Mouse (Mus musculus) layer of hippocampus, adult 2 months (tissue): ENCODE measurements around the gene Dlx1. TPM values are rescaled to one million over a fixed set of nuclear protein-coding genes. Genes with fewer than 3 reads are reported as not detected.

ENCODE experiments used
- DNase-seq, 2 experiments: peaks; one replicate each; pipeline ENCODE4 v3.0.0; 2022; ENCODE audit warnings: low spot score in 2 of 2
- H3K27ac ChIP-seq: fragments of 200-600 bp; 2 replicates; pipeline ENCODE4 v1.8.1; 2022
- H3K4me3 ChIP-seq: fragments of 200-600 bp; 2 replicates; pipeline ENCODE4 v1.8.1; 2022; ENCODE audit warnings: mild to moderate bottlenecking
- CTCF ChIP-seq: fragments of 200-600 bp; conservative IDR thresholded peaks from 2 replicates; pipeline ENCODE4 v1.8.1; 2022; ENCODE audit warnings: antibody characterized with exemption, mild to moderate bottlenecking, moderate library complexity
- total RNA-seq, 2 experiments: library from RNA; stranded (reverse); gene quantifications; 2 replicates each; pipeline ENCODE4 v1.2.3; 2021

Dlx1 gene
- total RNA-seq, 2 experiments from 2014 or later = 15.4 to 17.5 TPM

DNA sequence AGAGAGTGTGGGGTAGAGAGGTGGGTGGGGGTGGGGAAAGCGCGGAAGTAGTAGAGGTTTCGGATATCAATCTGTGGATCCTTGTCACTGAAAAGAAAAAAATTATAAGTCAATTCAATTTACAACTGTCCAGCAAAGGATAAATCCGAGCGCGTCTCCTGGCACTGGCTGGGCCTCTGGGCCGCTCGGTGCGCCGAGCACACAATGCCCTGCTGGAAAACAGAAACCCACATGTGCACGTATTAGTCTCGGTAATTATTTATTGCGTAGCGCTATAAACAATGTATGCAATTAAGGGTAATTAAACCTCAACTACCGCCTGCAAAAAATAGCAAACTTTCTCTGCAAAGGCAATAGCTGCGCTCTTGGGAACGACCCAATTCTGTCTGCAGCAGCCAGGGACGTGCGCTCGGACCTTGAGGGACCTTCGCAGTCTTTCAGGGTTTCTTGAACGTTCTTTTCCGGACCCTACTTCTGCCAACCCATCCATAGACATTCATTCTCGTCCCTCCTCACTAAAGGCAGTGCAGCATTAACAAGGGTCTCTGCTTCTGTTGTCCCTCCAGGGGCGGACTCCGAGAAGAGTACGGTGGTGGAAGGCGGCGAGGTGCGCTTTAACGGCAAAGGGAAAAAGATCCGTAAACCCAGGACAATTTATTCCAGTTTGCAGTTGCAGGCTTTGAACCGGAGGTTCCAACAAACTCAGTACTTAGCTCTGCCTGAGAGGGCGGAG, 2.6 kb downstream of the Dlx1 start:
- H3K4me3 ChIP-seq = peak overlapping the region; percentile 20; the same call in 1 of the 2 replicates
- DNase-seq = no peak
- TF ChIP-seq CTCF = no peak
- H3K27ac ChIP-seq = no peak overlapping the region

DNA sequence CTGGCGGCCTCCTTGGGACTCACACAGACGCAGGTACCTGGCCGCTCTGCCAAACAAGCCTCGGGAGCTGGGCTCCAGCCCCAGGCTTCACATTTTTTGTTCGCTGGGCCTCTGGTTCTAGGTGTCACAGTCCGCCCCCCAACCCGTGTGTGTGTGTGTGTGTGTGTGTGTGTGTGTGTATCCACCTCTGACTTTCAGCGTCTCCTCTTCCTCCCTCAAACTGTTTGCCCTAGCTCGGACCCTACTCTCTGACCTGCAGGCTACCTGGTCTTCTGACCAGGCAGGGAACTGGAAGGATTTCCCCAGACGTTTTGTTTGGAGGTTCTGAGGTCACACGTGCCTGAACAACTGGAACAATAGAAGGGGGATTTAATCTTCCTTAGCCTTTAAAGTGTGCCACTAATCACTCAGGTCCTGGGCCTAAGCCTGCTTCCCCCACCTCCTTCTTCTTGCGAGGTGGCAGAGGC, 3.2 kb downstream of the Dlx1 start:
- Histone ChIP-seq H3K4me3 (no peak overlapping the region), H3K27ac (no peak overlapping the region)
- no peak for TF ChIP-seq CTCF
- no peak for DNase-seq

DNA sequence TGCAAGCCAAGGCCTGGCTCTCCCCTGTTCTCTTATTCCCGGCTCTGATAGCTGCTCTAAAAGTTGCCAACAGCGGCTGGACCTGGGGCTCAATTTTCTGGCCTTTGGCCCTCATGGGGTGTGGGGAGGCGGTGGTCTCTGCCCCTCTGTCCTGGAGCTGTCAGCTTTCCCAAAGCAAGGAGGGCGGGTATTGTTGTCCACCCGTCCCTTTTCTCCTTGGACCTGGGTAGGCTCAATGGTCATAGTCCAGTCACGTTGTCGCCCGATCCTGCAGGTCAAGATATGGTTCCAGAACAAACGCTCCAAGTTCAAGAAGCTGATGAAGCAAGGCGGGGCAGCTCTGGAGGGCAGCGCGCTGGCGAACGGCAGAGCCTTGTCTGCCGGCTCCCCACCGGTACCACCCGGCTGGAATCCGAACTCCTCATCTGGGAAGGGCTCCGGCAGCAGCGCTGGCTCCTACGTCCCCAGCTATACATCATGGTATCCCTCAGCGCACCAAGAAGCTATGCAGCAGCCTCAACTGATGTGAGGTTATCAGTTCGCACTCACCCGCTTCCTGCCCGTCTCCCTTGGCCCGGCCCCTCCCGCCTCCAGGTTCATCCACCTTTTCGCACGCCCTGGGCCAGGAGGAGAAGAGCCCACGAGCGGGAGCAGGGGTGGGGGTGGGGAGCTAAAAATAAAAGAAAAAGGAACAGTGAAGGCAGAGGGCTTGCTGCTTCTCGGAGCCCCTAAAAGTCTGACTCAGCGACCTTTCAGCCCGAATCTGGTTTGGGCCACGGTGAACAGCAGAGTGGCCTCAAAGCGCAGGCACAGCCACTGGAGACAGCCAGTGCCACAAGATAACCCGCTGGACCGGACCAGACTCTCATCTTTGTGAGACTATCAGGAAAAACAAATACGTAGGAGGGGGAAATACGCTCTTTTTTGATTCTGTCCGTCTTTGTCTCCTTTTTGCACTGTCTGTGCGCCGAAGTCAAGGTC, 4.4 kb downstream of the Dlx1 start:
- Histone ChIP-seq H3K4me3 (no peak overlapping the region), H3K27ac (no peak overlapping the region)
- no peak for TF ChIP-seq CTCF
- no peak for DNase-seq

DNA sequence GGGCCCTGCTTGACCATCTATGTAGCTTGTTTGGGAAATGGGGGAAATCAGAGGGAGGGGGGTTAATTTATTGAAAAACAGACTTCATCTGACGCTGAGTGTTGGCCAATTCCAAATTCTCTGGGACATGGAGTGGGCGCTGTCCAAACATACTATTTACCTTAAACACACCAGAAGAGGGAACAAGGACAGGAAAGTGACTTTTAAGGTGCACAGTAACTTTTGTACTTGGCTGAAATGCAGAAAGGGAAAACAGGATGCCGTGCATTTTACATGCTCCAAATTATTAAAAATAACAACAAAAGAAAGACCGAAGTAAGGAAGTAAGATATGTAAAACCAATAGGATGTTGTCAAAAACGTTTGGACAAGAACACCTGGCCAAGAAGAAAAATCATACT, 5.2 kb downstream of the Dlx1 start:
- Histone ChIP-seq H3K27ac (no peak overlapping the region), H3K4me3 (no peak overlapping the region)
- no peak for TF ChIP-seq CTCF
- no peak for DNase-seq

DNA sequence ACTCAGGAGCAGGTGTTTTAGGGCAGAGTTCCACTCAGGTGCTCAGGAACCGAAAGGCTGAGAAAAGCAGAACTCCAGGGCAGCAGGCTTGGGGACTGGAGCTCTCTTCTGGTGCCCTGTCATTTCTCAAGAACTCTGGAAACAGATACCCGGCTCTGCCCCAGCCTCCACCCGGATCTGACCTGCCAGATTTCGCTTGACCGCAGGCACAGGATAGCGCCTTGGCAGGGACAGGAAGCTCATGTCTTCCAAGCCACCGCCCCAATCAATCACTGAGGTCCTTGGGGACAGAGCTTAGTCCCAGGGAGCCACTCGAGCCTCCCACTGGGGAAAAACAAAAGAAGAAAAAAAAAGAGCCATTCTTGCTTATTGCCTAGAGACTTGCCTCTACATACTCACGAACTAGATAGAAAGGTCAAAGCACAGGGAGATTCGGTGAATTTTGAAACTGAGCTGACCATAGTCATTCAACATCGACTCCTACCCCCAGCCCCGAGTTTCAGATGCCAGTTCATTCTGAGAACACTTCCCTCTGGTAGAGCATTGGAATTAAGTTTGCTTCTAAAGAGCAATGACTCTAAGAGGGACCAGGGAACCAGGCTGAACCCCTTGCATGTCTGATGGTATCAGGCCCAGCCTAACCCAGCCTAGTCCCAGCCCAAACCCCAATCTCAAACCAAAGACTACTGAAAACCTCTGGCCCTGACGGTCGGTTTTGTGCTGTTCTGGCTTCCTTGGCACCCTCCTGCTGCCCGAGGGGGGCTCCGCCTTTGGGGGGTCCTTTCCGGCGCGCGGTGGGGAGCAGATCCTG, 6.5 kb downstream of the Dlx1 start:
- no peak for DNase-seq
- Histone ChIP-seq H3K4me3 (no peak overlapping the region), H3K27ac (no peak overlapping the region)
- no peak for TF ChIP-seq CTCF

DNA sequence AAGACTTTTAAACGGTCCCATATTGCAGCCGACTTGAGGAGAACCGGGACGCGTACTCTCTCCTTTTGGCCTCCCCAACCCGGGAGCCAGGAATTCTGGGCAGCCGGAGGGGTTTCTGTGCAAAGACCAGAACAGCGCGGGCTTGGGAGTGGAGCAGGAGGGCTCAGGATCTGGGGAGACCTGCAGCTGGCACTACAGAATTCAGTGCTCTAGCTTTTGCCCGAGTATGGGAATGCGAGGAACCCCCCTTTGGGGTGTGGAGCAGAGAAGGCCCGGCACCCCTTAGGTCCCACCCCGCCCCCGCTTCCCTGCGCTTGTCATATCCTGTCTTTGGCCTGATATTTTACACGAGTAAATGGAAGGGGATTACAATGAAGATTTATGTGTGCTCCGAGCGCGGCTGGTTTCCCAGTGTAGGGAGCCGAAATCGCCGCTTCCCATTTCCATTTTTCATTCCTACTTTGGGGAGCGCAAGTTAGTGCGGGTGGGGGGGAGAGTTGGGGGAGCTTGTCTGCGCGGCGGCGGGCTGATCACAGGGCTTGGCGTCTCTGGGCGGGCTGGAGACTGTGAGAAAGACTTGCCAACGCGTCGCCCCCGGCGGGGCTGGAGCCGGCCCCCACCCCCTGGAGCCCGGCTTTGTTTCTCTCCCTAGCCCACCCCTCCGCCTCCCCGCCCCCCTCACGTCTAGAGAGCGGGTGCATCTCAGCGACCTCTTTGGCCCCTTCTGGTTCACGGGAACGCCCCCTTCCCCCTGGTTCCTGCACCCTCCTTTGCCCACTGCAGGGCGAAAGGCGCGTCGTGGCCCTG, 12.9 kb downstream of the Dlx1 start:
- no peak for TF ChIP-seq CTCF
- no peak for DNase-seq
- Histone ChIP-seq H3K4me3 (no peak overlapping the region), H3K27ac (no peak overlapping the region; the same call in 1 of the 2 replicates)

DNA sequence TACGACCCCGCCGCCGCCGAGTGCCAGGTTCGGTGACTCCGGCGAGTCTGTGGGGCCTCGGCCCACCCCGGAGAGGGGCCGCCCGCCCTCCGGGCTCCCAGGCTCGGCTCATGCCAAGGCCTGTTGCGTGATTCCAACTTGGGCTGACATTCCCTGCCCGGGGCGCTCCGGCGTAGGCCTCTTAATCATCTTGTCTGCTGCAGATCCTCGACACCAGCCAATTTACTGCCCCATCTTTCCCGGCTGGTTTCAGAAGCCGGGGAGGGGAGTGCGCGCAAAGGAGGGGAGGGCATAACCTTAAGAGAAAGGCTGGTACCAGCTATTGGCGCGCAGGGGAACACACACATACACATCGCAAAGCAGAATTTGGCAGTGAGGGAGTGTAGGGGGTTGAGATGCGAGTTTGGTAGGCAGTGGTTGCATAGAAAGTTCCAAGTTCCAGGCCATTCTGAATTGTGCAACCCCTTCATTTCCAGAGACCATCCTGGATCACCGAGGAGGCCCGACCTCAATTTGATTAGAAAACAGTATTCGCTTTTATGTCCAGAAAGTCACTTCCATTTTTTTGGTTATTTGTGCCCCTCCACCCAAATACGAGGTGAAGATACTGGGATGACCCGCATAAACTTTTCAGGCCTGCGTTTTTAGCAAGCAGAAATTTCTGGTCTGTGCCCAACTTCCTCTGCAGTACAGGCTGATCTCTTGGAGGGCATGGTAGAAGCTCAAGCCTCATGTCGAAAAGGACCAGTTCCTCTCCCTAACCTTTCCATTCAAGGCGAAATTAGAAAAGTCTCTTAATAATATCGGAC, 13.7 kb downstream of the Dlx1 start:
- TF ChIP-seq CTCF = no peak
- Histone ChIP-seq H3K4me3 (no peak overlapping the region), H3K27ac (no peak overlapping the region)
- no peak for DNase-seq

DNA sequence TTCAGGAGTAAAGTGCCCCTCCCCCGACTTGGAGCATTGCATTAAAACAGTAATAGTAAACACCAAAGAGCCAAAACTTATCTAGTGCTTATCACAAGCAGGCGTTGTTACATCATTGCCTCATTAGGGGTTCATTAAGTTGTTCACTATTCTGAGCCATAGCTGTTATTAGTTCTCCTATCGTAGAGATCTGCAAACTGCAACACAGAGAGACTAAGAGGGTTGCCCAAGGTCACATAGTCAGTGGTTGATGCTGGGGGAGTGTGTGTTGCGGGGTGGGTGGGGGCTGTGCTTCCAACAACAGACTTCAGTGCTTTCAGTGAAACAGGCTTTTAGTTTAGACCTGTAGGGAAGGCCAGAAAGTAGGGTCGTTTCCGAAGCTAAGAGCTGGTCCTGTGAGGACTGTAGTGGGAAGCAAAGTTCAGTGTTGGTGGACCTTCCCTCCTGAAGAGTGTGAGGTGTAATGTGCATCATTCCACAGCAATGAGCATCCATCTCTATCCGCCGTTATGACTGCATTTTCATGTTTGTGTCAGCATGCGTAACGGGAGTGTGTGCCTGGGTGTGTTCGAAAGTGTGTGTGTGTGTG, 14.4 kb downstream of the Dlx1 start:
- no peak for TF ChIP-seq CTCF
- H3K27ac ChIP-seq = no peak overlapping the region
- DNase-seq = no peak
- H3K4me3 ChIP-seq = no peak overlapping the region

DNA sequence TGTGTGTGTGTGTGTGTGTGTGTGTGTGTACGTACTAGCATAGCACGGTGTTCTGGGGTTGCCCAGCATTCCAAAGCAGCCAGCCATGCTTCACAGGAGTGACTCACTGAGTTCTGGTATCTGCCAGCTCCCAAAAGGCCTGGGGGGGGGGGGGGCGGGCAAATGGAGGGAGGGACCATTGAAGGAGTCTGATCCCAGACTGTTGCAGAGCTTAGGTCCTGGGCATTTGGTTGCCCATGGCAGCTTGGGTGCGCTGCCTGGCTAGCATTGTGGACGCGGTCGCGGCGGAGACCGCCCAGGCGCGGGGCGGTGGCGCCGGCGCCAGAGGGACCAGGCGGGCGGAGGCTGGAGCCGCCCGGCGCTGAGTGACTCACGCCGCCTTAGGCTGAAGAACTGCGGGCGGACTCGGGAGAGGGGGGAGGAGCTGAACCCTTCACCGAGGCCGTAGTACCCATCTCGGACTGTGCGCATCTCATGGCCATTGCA, 14.9 kb downstream of the Dlx1 start:
- no peak overlapping the region for H3K27ac ChIP-seq
- no peak for DNase-seq
- no peak overlapping the region for H3K4me3 ChIP-seq
- no peak for TF ChIP-seq CTCF

DNA sequence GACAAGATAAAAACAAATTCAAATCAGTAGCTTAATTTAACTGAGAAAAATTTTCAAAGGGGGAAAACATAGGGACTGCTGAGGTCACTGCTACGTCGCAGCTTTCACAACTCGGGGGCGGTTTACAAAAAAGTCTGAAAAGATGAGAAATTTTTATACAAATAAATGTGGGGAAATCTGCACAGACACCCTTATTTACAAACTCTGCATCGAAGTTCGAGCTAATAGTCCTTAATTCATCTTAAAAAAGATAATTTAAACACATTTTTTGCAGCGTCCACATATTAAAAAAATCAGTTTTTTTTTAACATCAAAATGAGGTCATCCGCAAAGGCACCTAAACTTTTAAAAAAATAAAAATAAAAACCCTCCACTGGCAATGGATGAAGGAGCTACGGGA, 15.6 kb downstream of the Dlx1 start:
- TF ChIP-seq CTCF = no peak
- no peak overlapping the region for H3K4me3 ChIP-seq
- H3K27ac ChIP-seq = no peak overlapping the region
- DNase-seq = no peak

DNA sequence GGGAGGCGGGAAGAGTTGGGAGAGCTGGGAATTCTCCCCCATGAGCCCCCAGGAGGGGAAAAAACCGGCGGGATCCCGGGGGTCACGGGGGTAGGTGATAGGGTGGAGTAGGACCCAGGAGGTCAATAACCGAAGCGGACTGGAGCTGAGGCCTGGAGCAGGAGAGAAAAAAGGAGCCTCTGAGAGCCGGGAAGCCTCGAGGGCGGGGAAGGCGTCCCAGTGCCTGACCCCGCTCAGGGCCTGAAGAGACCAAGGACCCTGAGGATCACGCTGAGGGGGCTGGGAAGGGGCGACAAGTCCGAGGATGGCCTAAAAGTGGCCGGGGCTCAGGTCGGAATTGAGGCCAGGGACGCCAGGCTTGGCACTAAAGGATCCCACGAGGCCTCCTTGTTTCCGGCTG, 16.0 kb downstream of the Dlx1 start:
- TF ChIP-seq CTCF = no peak
- H3K27ac ChIP-seq = no peak overlapping the region
- H3K4me3 ChIP-seq = no peak overlapping the region; the same call in 1 of the 2 replicates
- no peak for DNase-seq
